Mouse (Mus musculus) stomach, postnatal 0 days (tissue): Measurements from ENCODE around the gene Olfr1265. TPM values are rescaled to one million over a fixed set of nuclear protein-coding genes. Genes with fewer than 3 reads are reported as not detected.

Source experiments
- ATAC-seq: fragments of 200-750 bp; cut with Nextera tagmentation; 2 replicates; pipeline ENCODE4 v1.8.0; 2017; ENCODE audit not compliant: low FRiP score, low TSS enrichment
- DNase-seq: peaks from one replicate; pipeline ENCODE4 v3.0.0-alpha.2; 2016; ENCODE audit warnings: low spot score
- H3K27ac ChIP-seq: fragments of 300-500 bp; sonication (generic); replicated peaks from 2 replicates; pipeline ENCODE4 v1.5.1; 2014; ENCODE audit warnings: mild to moderate bottlenecking, control low read depth
- H3K27me3 ChIP-seq: fragments of 300-500 bp; sonication (generic); 2 replicates; pipeline ENCODE4 v1.6.1; 2014; ENCODE audit warnings: low read length; ENCODE audit not compliant: control insufficient read depth, insufficient read depth
- H3K36me3 ChIP-seq: fragments of 300-500 bp; sonication (generic); 2 replicates; pipeline ENCODE4 v1.6.1; 2014; ENCODE audit warnings: low read length, mixed read lengths; ENCODE audit not compliant: control insufficient read depth, insufficient read depth
- H3K4me1 ChIP-seq: fragments of 300-500 bp; sonication (generic); replicated peaks from 2 replicates; pipeline ENCODE4 v1.6.1; 2014; ENCODE audit warnings: antibody characterized with exemption; ENCODE audit not compliant: control insufficient read depth, insufficient read depth
- H3K4me2 ChIP-seq: fragments of 300-500 bp; sonication (generic); replicated peaks from 2 replicates; pipeline ENCODE4 v1.6.1; 2014; ENCODE audit warnings: low read depth, mild to moderate bottlenecking, control low read depth, moderate library complexity
- H3K4me3 ChIP-seq: fragments of 300-500 bp; sonication (generic); 2 replicates; pipeline ENCODE4 v1.5.1; 2014; ENCODE audit warnings: low read depth, low read length, control low read depth
- H3K9ac ChIP-seq: fragments of 300-500 bp; sonication (generic); 2 replicates; pipeline ENCODE4 v1.6.1; 2014; ENCODE audit warnings: mild to moderate bottlenecking, low read length, control low read depth, mixed read lengths
- H3K9me3 ChIP-seq: fragments of 300-500 bp; sonication (generic); 2 replicates; pipeline ENCODE4 v1.6.1; 2016; ENCODE audit warnings: low read length; ENCODE audit not compliant: control insufficient read depth
- CTCF ChIP-seq: IDR thresholded peaks from 2 replicates; pipeline ENCODE4 v1.5.1; 2016; ENCODE audit warnings: antibody characterized with exemption, low read depth, mild to moderate bottlenecking, moderate library complexity
- EP300 ChIP-seq: optimal IDR thresholded peaks from 2 replicates; pipeline ENCODE3; 2016; ENCODE audit warnings: antibody characterized with exemption
- WGBS: fragments of 180-500 bp; shearing (Covaris S2); extraction: QIAGEN DNeasy Blood & Tissue Kit; methylation state at CpG from one replicate; pipeline ENCODE4 v1.1.7; 2014; 5-methylcytosine and 5-hydroxymethylcytosine counted together
- polyA plus RNA-seq: library from polyadenylated mRNA; unstranded; fragments of >200 nt; fragmentation: Nextera tagmentation; extraction: Ambion mirVana; gene quantifications from 2 replicates; pipeline ENCODE4 v1.2.1, GENCODE M21; 2015

Olfr1265 gene
- polyA plus RNA-seq, 1 experiment from 2014 or later = not detected

- H3K36me3 ChIP-seq = no peaks in the 10 kb centered on the region
- DNase-seq (no peak), ATAC-seq (no peak)
- no peak overlapping the region for H3K27ac ChIP-seq
- no peak overlapping the region for H3K4me3 ChIP-seq
- H3K9me3 ChIP-seq = no peaks in the 10 kb centered on the region
- H3K4me2 ChIP-seq = no peak overlapping the region
- no peaks in the 10 kb centered on the region for H3K27me3 ChIP-seq
- no peak overlapping the region for H3K9ac ChIP-seq
- TF ChIP-seq EP300 (no peak), CTCF (no peak)
- H3K4me1 ChIP-seq = no peaks in the 10 kb centered on the region
- WGBS = 70% methylated on average over 2 of the region's 2 CpGs
These were observed 34.9 kb downstream of the Olfr1265 start for GRCm38 (mm10) chr2:90070065-90070464.

Other genes starting within 250 kb of the Olfr1265 start
- gene Olfr1254, start 241.7 kb upstream of the Olfr1265 start, polyA plus RNA-seq = not detected in 2 replicates
- not detected in 2 replicates for gene Olfr1255, start 223.3 kb upstream of the Olfr1265 start, polyA plus RNA-seq
- not detected in 2 replicates for gene Olfr1256, start 193.8 kb upstream of the Olfr1265 start, polyA plus RNA-seq
- gene Olfr48, start 187.1 kb upstream of the Olfr1265 start, polyA plus RNA-seq = not detected in 2 replicates
- gene Olfr1257, start 156.9 kb upstream of the Olfr1265 start, polyA plus RNA-seq = not detected in 2 replicates
- not detected in 2 replicates for gene Olfr1258, start 108.0 kb upstream of the Olfr1265 start, polyA plus RNA-seq
- 0.02 TPM in 1 of 2 replicates, not detected in the other for gene Olfr1259, start 86.7 kb upstream of the Olfr1265 start, polyA plus RNA-seq
- gene Olfr1260, start 61.0 kb upstream of the Olfr1265 start, polyA plus RNA-seq = not detected in 2 replicates
- not detected in 2 replicates for gene Olfr1261, start 44.1 kb upstream of the Olfr1265 start, polyA plus RNA-seq
- gene Olfr1262, start 35.2 kb upstream of the Olfr1265 start, polyA plus RNA-seq = 0.02 TPM in 1 of 2 replicates, not detected in the other
- gene Olfr1263, start 23.2 kb upstream of the Olfr1265 start, polyA plus RNA-seq = not detected in 2 replicates
- not detected in 2 replicates for gene Olfr1264, start 9.8 kb upstream of the Olfr1265 start, polyA plus RNA-seq
- gene Olfr140, start 28.3 kb downstream of the Olfr1265 start, polyA plus RNA-seq = not detected in 2 replicates
- not detected in 2 replicates for gene Olfr1269, start 86.1 kb downstream of the Olfr1265 start, polyA plus RNA-seq
- not detected in 2 replicates for gene Olfr32, start 107.0 kb downstream of the Olfr1265 start, polyA plus RNA-seq
- gene Olfr1270, start 117.8 kb downstream of the Olfr1265 start, polyA plus RNA-seq = not detected in 2 replicates
- not detected in 2 replicates for gene Olfr1506, start 189.2 kb downstream of the Olfr1265 start, polyA plus RNA-seq
- not detected in 2 replicates for gene Olfr142, start 222.3 kb downstream of the Olfr1265 start, polyA plus RNA-seq
- 0.04 TPM in 1 of 2 replicates, not detected in the other for gene Olfr1271, start 235.7 kb downstream of the Olfr1265 start, polyA plus RNA-seq